ENCODE assay signal across 8 mouse cellular contexts in genomic region chr19:45056908-45057698, GRCm38 (mm10). TPM values are rescaled to one million over a fixed set of nuclear protein-coding genes. Genes with fewer than 3 reads are reported as not detected.
DNase-seq lines count a peak whose midpoint lies in the region; ATAC-seq and TF ChIP-seq lines count a peak whose summit lies in the region.

No protein-coding gene starts in this region.

- H3K9me3 ChIP-seq in heart, embryonic 15.5 days (replicated peaks), result no peaks in the 10 kb centered on the region
- H3K9me3 ChIP-seq in lung, embryonic 14.5 days (ENCODE audit: low read depth, low read length), result no peaks in the 10 kb centered on the region

- ATAC-seq in heart, embryonic 15.5 days (replicated peaks; ENCODE audit: insufficient number of reproducible peaks, insufficient read depth, low FRiP score, low read depth), result no peak
- ATAC-seq in lung, embryonic 14.5 days (ENCODE audit: insufficient read depth), result no peak
- ATAC-seq in monocyte, adult 5-6 weeks (replicated peaks; ENCODE audit: insufficient number of reproducible peaks, low FRiP score, low TSS enrichment, poor library complexity, severe bottlenecking), result no peak

- H3K4me1 ChIP-seq in heart, embryonic 15.5 days (replicated peaks), result peaks cover 25% of the 10 kb centered on the region
- peaks cover 12% of the 10 kb centered on the region for H3K4me1 ChIP-seq in lung, embryonic 14.5 days (ENCODE audit: insufficient read depth)

- peak overlapping the region; percentile 94 for H3K27ac ChIP-seq in left cerebral cortex, adult 2 months
- peak overlapping the region; percentile 98 for H3K27ac ChIP-seq in heart, embryonic 15.5 days
- peak overlapping the region; percentile 96 for H3K27ac ChIP-seq in lung, embryonic 14.5 days (ENCODE audit: low read depth)

- TF ChIP-seq CTCF in left cerebral cortex, adult 2 months (IDR thresholded peaks at IDR 0.05), result no peak
- no peak for TF ChIP-seq CTCF in lung, embryonic 14.5 days (IDR thresholded peaks at IDR 0.05; ENCODE audit: low read depth)

- H3K9ac ChIP-seq in heart, embryonic 15.5 days, result peak overlapping the region; percentile 71
- peak overlapping the region; percentile 78 for H3K9ac ChIP-seq in lung, embryonic 14.5 days

- H3K36me3 ChIP-seq in heart, embryonic 15.5 days, result peaks cover 13% of the 10 kb centered on the region; the same call in 1 of the 2 replicates
- H3K36me3 ChIP-seq in lung, embryonic 14.5 days (ENCODE audit: insufficient read depth), result peaks cover 21% of the 10 kb centered on the region; the same call in 1 of the 2 replicates

- no peak for DNase-seq in left cerebral cortex, adult 2 months (ENCODE audit: extremely low spot score in 1 of 2, low spot score in 2 of 2)
- DNase-seq in left cerebral cortex, adult 18-20 months (ENCODE audit: low spot score in 2 of 2), result no peak
- DNase-seq in lung, embryonic 14.5 days, result no peak
- DNase-seq in thymus, postnatal 0 days (ENCODE audit: low spot score), result peak; percentile 85
- DNase-seq in gastrocnemius, postnatal 4 days (ENCODE audit: low spot score in 2 of 2), result no peak
- no peak for DNase-seq in gastrocnemius, postnatal 14 days

- peak overlapping the region; percentile 84 for H3K4me2 ChIP-seq in heart, embryonic 15.5 days
- peak overlapping the region; percentile 83 for H3K4me2 ChIP-seq in lung, embryonic 14.5 days

- H3K27me3 ChIP-seq in heart, embryonic 15.5 days, result no peaks in the 10 kb centered on the region
- H3K27me3 ChIP-seq in lung, embryonic 14.5 days (ENCODE audit: insufficient read depth, low read length), result no peaks in the 10 kb centered on the region

- WGBS in heart, embryonic 15.5 days, result 67% methylated on average over 7 of the region's 7 CpGs
- WGBS in lung, embryonic 14.5 days, result 71% methylated on average over 7 of the region's 7 CpGs

- intact Hi-C loops in left cerebral cortex, adult 2 months (cut with DNase I), result no loop called here
- intact Hi-C loops in gastrocnemius, postnatal 14 days (cut with DNase I; ENCODE audit: low total_unique reads), result no loop called here

- H3K4me3 ChIP-seq in left cerebral cortex, adult 2 months, result no peak overlapping the region
- H3K4me3 ChIP-seq in heart, embryonic 15.5 days, result peak overlapping the region; percentile 64
- peak overlapping the region; percentile 56 for H3K4me3 ChIP-seq in lung, embryonic 14.5 days (ENCODE audit: low read depth, low read length)

RNA-seq across cellular contexts. Expression of gene Sfxn3, which starts 9.8 kb away (rescaled TPM):
- 100 to 1,000 TPM; 120 to 125 TPM for total RNA-seq in left cerebral cortex, adult 2 months (2021)
- total RNA-seq in left cerebral cortex, adult 18-20 months (2021), result 100 to 1,000 TPM; 118 to 125 TPM
- polyA plus RNA-seq in heart, embryonic 15.5 days (2015; fragmentation: Nextera tagmentation; extraction: Ambion mirVana), result 16.1 and 22.1 TPM in 2 replicates
- 18.3 and 19.6 TPM in 2 replicates for polyA plus RNA-seq in lung, embryonic 14.5 days (2014; fragmentation: Nextera tagmentation; extraction: Ambion mirVana)
- 17.4 and 17.9 TPM in 2 replicates for polyA plus RNA-seq in thymus, postnatal 0 days (2015; fragmentation: Nextera tagmentation; extraction: Ambion mirVana)
- total RNA-seq in monocyte, adult 5-6 weeks (2017), result 19.7 to 41.4 TPM (median 22.3 TPM) in 3 replicates
- total RNA-seq in gastrocnemius, postnatal 4 days (2021), result 10 to 100 TPM; 24.1 to 25.2 TPM
- 10 to 100 TPM; 21.3 to 22.1 TPM for total RNA-seq in gastrocnemius, postnatal 14 days (2021)

RNA-seq across cellular contexts. Expression of gene Pdzd7, which starts 11.6 kb away (rescaled TPM):
- 1 to 10 TPM; 5.2 to 6.1 TPM for total RNA-seq in left cerebral cortex, adult 2 months (2021)
- 1 to 10 TPM; 4.3 to 5.6 TPM for total RNA-seq in left cerebral cortex, adult 18-20 months (2021)
- polyA plus RNA-seq in heart, embryonic 15.5 days (2015; fragmentation: Nextera tagmentation; extraction: Ambion mirVana), result 0.11 and 0.16 TPM in 2 replicates
- 0.39 TPM in 2 replicates for polyA plus RNA-seq in lung, embryonic 14.5 days (2014; fragmentation: Nextera tagmentation; extraction: Ambion mirVana)
- polyA plus RNA-seq in thymus, postnatal 0 days (2015; fragmentation: Nextera tagmentation; extraction: Ambion mirVana), result 0.05 and 0.08 TPM in 2 replicates
- total RNA-seq in monocyte, adult 5-6 weeks (2017), result not detected in 3 replicates
- total RNA-seq in gastrocnemius, postnatal 4 days (2021), result 1 to 10 TPM; 1.2 to 2.0 TPM
- total RNA-seq in gastrocnemius, postnatal 14 days (2021), result 10 to 100 TPM in 1 of 2 experiments, 1 to 10 TPM in 1; 9.8 to 10.9 TPM

RNA-seq across cellular contexts. Expression of gene Kazald1, which starts 17.9 kb away (rescaled TPM):
- total RNA-seq in left cerebral cortex, adult 2 months (2021), result 1 to 10 TPM; 4.3 to 5.5 TPM
- 1 to 10 TPM; 6.7 to 7.3 TPM for total RNA-seq in left cerebral cortex, adult 18-20 months (2021)
- polyA plus RNA-seq in heart, embryonic 15.5 days (2015; fragmentation: Nextera tagmentation; extraction: Ambion mirVana), result 14.1 and 18.4 TPM in 2 replicates
- polyA plus RNA-seq in lung, embryonic 14.5 days (2014; fragmentation: Nextera tagmentation; extraction: Ambion mirVana), result 1.5 and 2.4 TPM in 2 replicates
- polyA plus RNA-seq in thymus, postnatal 0 days (2015; fragmentation: Nextera tagmentation; extraction: Ambion mirVana), result 9.0 and 10.8 TPM in 2 replicates
- total RNA-seq in monocyte, adult 5-6 weeks (2017), result 1.2 TPM in 1 of 3 replicates, not detected in the others
- total RNA-seq in gastrocnemius, postnatal 4 days (2021), result 1 to 10 TPM; 8.0 to 8.9 TPM
- 1 to 10 TPM; 7.3 to 9.5 TPM for total RNA-seq in gastrocnemius, postnatal 14 days (2021)

RNA-seq across cellular contexts. Expression of gene Lzts2, which starts 42.9 kb away (rescaled TPM):
- total RNA-seq in left cerebral cortex, adult 2 months (2021), result 10 to 100 TPM; 36.5 to 39.1 TPM
- 10 to 100 TPM; 39.9 to 43.2 TPM for total RNA-seq in left cerebral cortex, adult 18-20 months (2021)
- 44.5 and 56.9 TPM in 2 replicates for polyA plus RNA-seq in heart, embryonic 15.5 days (2015; fragmentation: Nextera tagmentation; extraction: Ambion mirVana)
- 68.5 and 75.4 TPM in 2 replicates for polyA plus RNA-seq in lung, embryonic 14.5 days (2014; fragmentation: Nextera tagmentation; extraction: Ambion mirVana)
- 12.5 and 13.2 TPM in 2 replicates for polyA plus RNA-seq in thymus, postnatal 0 days (2015; fragmentation: Nextera tagmentation; extraction: Ambion mirVana)
- total RNA-seq in monocyte, adult 5-6 weeks (2017), result 1.5 TPM in 1 of 3 replicates, not detected in the others
- 10 to 100 TPM; 58.5 to 59.4 TPM for total RNA-seq in gastrocnemius, postnatal 4 days (2021)
- total RNA-seq in gastrocnemius, postnatal 14 days (2021), result 10 to 100 TPM; 26.8 to 29.0 TPM

RNA-seq across cellular contexts. Expression of gene Mrpl43, which starts 50.9 kb away (rescaled TPM):
- 10 to 100 TPM; 40.9 to 41.8 TPM for total RNA-seq in left cerebral cortex, adult 2 months (2021)
- 10 to 100 TPM; 38.9 to 44.2 TPM for total RNA-seq in left cerebral cortex, adult 18-20 months (2021)
- polyA plus RNA-seq in heart, embryonic 15.5 days (2015; fragmentation: Nextera tagmentation; extraction: Ambion mirVana), result 60.2 and 60.7 TPM in 2 replicates
- polyA plus RNA-seq in lung, embryonic 14.5 days (2014; fragmentation: Nextera tagmentation; extraction: Ambion mirVana), result 61.3 and 63.6 TPM in 2 replicates
- 89.1 and 102 TPM in 2 replicates for polyA plus RNA-seq in thymus, postnatal 0 days (2015; fragmentation: Nextera tagmentation; extraction: Ambion mirVana)
- 32.9 to 51.9 TPM (median 38.9 TPM) in 3 replicates for total RNA-seq in monocyte, adult 5-6 weeks (2017)
- 10 to 100 TPM; 34.8 to 37.5 TPM for total RNA-seq in gastrocnemius, postnatal 4 days (2021)
- total RNA-seq in gastrocnemius, postnatal 14 days (2021), result 10 to 100 TPM; 32.9 to 35.4 TPM
